Mouse (Mus musculus): Measurements from ENCODE around the gene Prss40.
"Not testable (repeated sequence)": the region's sequence is repeated elsewhere in the genome, so short reads cannot be mapped to it uniquely, and the experiment has no call there.

Gene Prss40

GRCm38 (mm10) chr1:34535043-34535698, 25.6 kb downstream of the Prss40 start, which contains the start of gene Cfc1:
Cfc1 (plus strand) TSS chr1:34535648.
- DNase-seq (ENCODE audit: low read depth, low spot score), result not testable (repeated sequence)

- not testable (repeated sequence) for DNase-seq (ENCODE audit: low read depth, low spot score)
Measured at GRCm38 (mm10) chr1:34534574-34534973, 26.2 kb downstream of the Prss40 start.

GRCm38 (mm10) chr1:34523647-34524046, 37.1 kb downstream of the Prss40 start:
- no peak for DNase-seq (ENCODE audit: low read depth, low spot score)

GRCm38 (mm10) chr1:34522850-34523244, 37.9 kb downstream of the Prss40 start:
- DNase-seq (ENCODE audit: low read depth, low spot score), result no peak

DNA sequence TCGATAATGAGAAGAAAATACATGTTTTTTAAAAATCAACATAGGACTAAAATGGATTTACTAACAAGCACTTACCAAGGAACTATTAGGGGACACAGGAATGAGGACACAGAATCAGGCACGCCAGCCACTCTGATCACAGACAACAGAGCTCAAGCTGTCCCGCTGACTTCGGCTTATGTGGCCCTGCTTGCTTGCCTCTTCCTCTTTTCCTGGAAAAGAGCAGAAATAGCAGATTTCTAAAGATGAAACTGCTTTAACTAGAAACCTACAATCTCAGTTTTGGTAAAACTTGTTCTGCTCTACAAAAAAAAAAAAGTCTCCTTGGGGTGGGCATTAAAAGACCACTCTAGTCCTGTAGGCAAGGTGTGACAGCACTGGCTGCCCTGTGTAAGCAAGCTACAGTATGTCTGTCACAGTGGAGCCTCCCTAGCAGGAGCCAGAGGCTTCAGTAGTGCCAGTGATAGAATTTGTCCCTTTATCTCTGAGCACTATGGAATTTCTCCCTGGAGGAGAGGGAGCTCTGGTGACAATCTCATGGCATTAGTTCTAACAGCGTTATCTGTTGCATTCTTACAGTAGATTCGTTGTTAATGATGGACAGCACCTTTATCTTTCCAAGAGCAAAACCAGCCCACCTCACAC, 38.4 kb downstream of the Prss40 start:
- DNase-seq (ENCODE audit: low read depth, low spot score), result no peak

GRCm38 (mm10) chr1:34518259-34518658, 42.5 kb downstream of the Prss40 start:
- no peak for DNase-seq (ENCODE audit: low read depth, low spot score)

GRCm38 (mm10) chr1:34517797-34518196, 42.9 kb downstream of the Prss40 start:
- DNase-seq (ENCODE audit: low read depth, low spot score), result not testable (repeated sequence)

DNA sequence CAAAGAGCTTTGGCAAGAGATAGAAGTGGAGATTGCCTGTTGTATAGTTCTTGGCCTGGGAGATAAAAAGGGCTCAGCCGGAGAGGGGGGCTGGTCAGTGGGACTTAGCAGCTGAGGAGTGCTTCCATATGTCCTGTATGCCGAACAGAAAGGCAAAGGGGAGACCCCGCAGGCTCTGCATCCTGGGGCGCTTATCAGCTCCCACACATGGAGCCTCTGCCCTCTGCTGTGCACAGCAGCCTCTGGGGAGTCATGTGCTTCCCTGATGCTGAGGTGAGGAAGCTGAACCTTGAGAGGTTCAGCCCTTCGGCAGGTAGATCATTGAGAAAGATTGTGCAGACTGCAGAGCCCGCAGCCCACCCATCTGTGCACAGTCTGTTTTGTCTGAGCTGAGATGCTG, 43.4 kb downstream of the Prss40 start:
- not testable (repeated sequence) for DNase-seq (ENCODE audit: low read depth, low spot score)

- DNase-seq (ENCODE audit: low read depth, low spot score), result no peak
Measured at GRCm38 (mm10) chr1:34516595-34516994, 44.1 kb downstream of the Prss40 start.

DNA sequence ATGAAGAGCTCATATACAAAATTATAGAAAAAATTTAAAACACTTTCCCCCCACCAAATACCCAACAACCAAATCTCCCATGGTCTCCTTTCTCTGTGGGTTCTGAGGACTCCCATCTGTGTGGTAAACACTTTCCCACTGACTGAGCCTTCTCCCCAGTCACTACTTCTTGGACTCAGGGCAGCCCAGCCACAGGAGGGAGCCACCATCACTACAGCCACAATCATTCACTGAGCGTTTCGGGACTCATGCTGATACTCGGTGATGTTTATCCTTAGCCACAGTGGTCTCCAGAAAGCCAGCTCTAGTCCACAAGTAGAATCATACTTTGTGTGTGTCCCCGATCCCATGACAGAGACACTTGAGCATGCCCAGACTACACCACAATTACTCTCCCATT, 47.7 kb downstream of the Prss40 start:
- DNase-seq (ENCODE audit: low read depth, low spot score), result no peak

DNA sequence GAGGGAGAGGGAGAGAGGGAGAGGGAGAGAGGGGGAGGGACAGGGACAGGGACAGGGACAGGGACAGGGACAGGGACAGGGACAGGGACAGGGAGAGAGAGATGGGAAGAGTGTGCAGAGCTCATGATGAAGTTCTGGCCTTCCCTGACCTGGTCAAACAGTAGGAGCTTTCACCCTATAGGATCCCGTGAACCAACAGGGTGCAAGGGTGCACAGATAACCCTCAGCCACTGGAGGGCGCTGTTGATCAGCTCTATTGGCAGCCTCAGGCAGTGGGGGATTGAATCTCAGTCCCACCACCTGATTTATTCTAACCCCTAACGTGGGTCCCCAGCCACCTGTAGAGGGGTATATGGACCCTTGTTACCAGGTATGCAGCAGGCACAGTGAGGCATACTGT, 49.7 kb downstream of the Prss40 start:
- peak; percentile 82 for DNase-seq (ENCODE audit: low read depth, low spot score)

- DNase-seq (ENCODE audit: low read depth, low spot score), result peak; percentile 75
Measured at GRCm38 (mm10) chr1:34510575-34510981, 50.2 kb downstream of the Prss40 start.

- no peak for DNase-seq (ENCODE audit: low read depth, low spot score)
Measured at GRCm38 (mm10) chr1:34507986-34508385, 52.8 kb downstream of the Prss40 start.

DNA sequence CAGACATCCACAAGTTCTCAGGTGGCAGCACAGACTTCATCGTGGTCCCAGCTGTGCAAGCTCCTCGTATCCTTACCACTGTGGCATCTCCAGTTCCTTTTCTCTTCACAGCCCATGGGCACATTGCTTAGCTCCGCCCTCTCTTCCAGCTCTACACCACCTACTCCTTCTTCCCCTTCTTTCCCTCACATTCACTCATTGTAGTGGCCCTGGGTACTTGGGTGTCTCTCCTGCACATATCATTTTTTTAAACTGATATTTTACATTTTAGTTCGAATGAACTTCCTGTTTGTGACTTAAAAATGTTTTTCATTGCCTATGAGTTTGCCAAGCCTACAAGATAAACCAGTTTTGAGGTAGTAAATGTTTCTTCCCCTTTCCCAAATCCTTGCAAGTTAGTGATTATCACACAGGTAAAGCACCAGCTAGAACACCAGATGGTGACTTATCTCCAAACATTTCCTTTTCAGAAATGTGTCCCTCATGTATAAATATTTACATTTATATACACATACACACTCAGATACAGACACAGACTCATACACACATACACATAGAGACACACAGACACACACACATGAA, 54.7 kb downstream of the Prss40 start:
- DNase-seq (ENCODE audit: low read depth, low spot score), result no peak

DNA sequence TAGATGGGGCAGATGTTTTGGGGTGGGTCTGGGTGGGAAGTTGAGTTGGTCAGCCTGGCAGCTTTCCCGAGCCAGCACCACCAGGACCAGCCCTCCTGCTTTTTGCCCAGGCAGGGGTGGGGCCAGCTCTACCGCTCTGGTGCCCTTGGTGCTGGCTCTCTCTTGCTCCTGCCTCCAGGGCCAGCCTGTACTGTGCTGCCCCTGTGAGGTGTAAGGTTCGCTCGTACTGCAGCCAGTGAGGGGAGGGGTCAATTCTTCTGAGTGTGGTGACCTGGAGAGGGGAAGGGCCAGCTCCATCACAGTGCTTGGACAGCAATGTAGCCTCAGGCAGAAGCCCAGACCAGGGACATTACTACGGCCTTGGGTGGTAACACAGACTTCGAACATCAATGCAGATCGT, 55.4 kb downstream of the Prss40 start:
- no peak for DNase-seq (ENCODE audit: low read depth, low spot score)

- DNase-seq (ENCODE audit: low read depth, low spot score), result no peak
Measured at GRCm38 (mm10) chr1:34502991-34503390, 57.8 kb downstream of the Prss40 start.
